Mouse (Mus musculus): ENCODE results near the gene Tcf7l1. TPM values are rescaled to one million over a fixed set of nuclear protein-coding genes. Genes with fewer than 3 reads are reported as not detected.

Tcf7l1 gene
- polyA plus RNA-seq, 1 experiment from 2014 or later = 20.6 TPM

GRCm38 (mm10) chr6:72813456-72813855 is 24.4 kb upstream of the Tcf7l1 start:
- H3K9me3 ChIP-seq (replicated peaks; ENCODE audit: control insufficient read depth, low read length) = no peaks in the 10 kb centered on the region
- no peaks in the 10 kb centered on the region for H3K36me3 ChIP-seq (ENCODE audit: control insufficient read depth, insufficient read depth, low read length)
- no peak overlapping the region for H3K4me2 ChIP-seq (ENCODE audit: low read depth, low read length)
- WGBS = 61% methylated on average over 9 of the region's 9 CpGs
- no peak overlapping the region for H3K9ac ChIP-seq (ENCODE audit: low read length)
- H3K4me3 ChIP-seq (replicated peaks; ENCODE audit: low read length) = no peak overlapping the region
- H3K27me3 ChIP-seq (ENCODE audit: control insufficient read depth, insufficient read depth, low read length) = no peaks in the 10 kb centered on the region
- H3K4me1 ChIP-seq (ENCODE audit: control insufficient read depth, insufficient read depth, low read length) = no peaks in the 10 kb centered on the region
- ATAC-seq (ENCODE audit: insufficient read depth, low FRiP score) = no peak
- no peak overlapping the region for H3K27ac ChIP-seq (ENCODE audit: low read length)

DNA sequence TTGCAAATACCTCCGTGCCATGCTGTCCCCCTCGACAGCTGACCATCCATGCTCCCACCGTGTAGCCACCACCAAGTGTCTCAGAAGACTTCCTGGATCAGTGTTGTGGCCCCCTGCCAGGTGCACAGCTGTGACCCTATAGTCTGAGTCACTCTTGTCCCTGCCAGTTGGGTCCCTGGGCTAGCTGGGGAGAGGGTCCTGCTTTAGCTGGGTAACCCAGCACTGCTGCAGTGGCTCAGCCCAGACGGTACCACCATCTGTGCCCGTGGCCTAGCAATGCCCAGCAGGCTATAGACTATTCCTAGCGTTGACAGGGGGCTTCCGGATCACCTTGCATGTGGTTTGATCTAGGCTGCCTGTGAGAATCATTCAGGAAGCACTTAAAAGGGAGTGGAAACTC is 21.2 kb upstream of the Tcf7l1 start:
- Histone ChIP-seq H3K4me2 (ENCODE audit: low read depth, low read length) (no peak overlapping the region), H3K4me1 (ENCODE audit: control insufficient read depth, insufficient read depth, low read length) (no peaks in the 10 kb centered on the region; the same call in 1 of the 2 replicates), H3K27ac (ENCODE audit: low read length) (no peak overlapping the region), H3K27me3 (ENCODE audit: control insufficient read depth, insufficient read depth, low read length) (no peaks in the 10 kb centered on the region), H3K9me3 (replicated peaks; ENCODE audit: control insufficient read depth, low read length) (no peaks in the 10 kb centered on the region), H3K9ac (ENCODE audit: low read length) (no peak overlapping the region), H3K4me3 (replicated peaks; ENCODE audit: low read length) (no peak overlapping the region), H3K36me3 (ENCODE audit: control insufficient read depth, insufficient read depth, low read length) (no peaks in the 10 kb centered on the region)
- WGBS = 68% methylated on average over 7 of the region's 7 CpGs
- ATAC-seq (ENCODE audit: insufficient read depth, low FRiP score) = no peak

DNA sequence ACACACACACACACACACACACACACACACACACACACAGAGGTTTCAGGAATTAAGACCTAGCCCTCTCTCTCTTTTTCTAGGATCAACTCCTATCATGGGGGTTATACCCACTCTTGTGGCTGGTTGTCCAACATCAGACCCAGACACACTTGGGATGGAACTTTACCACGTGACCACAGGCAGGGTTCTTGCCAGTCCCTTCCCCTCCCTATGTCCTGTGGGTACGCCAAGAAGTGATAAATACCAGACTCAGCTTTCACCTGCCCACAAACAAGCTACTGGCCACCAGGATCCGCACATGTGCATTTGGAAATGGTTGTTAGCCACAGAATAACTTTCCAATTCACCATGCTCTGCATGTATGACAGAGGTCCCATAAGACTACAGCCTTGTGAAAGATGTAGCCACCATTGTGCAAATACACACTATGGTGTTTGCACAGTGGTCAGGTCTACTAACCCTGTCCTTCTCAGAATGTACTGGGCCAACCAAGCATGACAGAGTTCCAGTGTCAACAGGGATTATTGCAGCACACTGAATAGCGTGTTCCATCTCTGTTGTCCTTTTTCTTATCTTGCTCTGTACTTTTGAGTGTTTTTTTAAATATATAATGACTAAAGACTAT is 20.6 kb upstream of the Tcf7l1 start:
- 63% methylated on average over 4 of the region's 4 CpGs for WGBS
- Histone ChIP-seq H3K4me2 (ENCODE audit: low read depth, low read length) (no peak overlapping the region), H3K4me1 (ENCODE audit: control insufficient read depth, insufficient read depth, low read length) (no peaks in the 10 kb centered on the region; the same call in 1 of the 2 replicates), H3K9ac (ENCODE audit: low read length) (no peak overlapping the region), H3K27me3 (ENCODE audit: control insufficient read depth, insufficient read depth, low read length) (no peaks in the 10 kb centered on the region), H3K36me3 (ENCODE audit: control insufficient read depth, insufficient read depth, low read length) (no peaks in the 10 kb centered on the region), H3K4me3 (replicated peaks; ENCODE audit: low read length) (no peak overlapping the region), H3K27ac (ENCODE audit: low read length) (no peak overlapping the region), H3K9me3 (replicated peaks; ENCODE audit: control insufficient read depth, low read length) (no peaks in the 10 kb centered on the region)
- ATAC-seq (ENCODE audit: insufficient read depth, low FRiP score) = no peak

DNA sequence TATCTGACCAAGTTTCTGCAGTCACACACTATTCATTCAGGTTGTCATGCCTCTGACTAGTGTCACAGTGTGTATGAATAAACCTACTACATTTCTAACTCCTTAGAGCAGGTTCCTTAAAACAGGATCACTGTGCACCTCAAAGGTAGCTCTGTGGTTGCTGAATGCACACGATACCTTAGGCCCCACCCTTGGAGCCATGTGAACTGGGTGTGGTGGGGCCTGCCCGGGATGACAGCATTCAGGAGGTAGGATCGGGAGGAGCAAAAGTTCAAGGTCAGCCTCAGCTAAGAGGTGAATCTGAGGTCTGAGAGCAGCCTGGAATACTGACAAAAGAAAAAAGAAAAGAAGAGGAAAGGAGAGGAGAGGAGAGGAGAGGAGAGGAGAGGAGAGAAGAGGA is 19.3 kb upstream of the Tcf7l1 start:
- Histone ChIP-seq H3K4me3 (replicated peaks; ENCODE audit: low read length) (no peak overlapping the region), H3K4me1 (ENCODE audit: control insufficient read depth, insufficient read depth, low read length) (no peaks in the 10 kb centered on the region; the same call in 1 of the 2 replicates), H3K9me3 (replicated peaks; ENCODE audit: control insufficient read depth, low read length) (no peaks in the 10 kb centered on the region), H3K36me3 (ENCODE audit: control insufficient read depth, insufficient read depth, low read length) (no peaks in the 10 kb centered on the region), H3K27ac (ENCODE audit: low read length) (no peak overlapping the region), H3K27me3 (ENCODE audit: control insufficient read depth, insufficient read depth, low read length) (no peaks in the 10 kb centered on the region), H3K4me2 (ENCODE audit: low read depth, low read length) (no peak overlapping the region), H3K9ac (ENCODE audit: low read length) (no peak overlapping the region)
- WGBS = 37% methylated on average over 3 of the region's 3 CpGs
- ATAC-seq (ENCODE audit: insufficient read depth, low FRiP score) = no peak

DNA sequence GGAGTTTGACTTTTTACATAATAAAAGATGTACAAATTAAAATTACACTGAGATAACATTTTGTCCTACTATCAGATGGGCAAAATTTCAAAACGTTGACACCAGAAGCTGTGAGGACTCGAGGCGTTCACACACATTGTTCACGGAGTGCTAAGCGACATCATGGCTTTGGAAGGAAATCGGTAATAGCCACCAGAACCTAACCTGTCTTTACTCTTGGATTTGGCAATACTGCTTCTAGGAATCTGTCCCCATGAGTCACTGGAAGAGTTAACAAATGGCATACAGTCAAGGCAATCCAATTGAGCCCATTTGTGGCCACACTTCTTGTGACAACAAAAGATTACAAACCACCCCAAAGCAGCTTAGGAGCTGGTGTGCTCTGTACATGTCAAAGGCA is 14.6 kb upstream of the Tcf7l1 start:
- Histone ChIP-seq H3K4me1 (ENCODE audit: control insufficient read depth, insufficient read depth, low read length) (no peaks in the 10 kb centered on the region; the same call in 1 of the 2 replicates), H3K27ac (ENCODE audit: low read length) (no peak overlapping the region), H3K36me3 (ENCODE audit: control insufficient read depth, insufficient read depth, low read length) (no peaks in the 10 kb centered on the region), H3K4me2 (ENCODE audit: low read depth, low read length) (no peak overlapping the region), H3K4me3 (replicated peaks; ENCODE audit: low read length) (no peak overlapping the region), H3K27me3 (ENCODE audit: control insufficient read depth, insufficient read depth, low read length) (no peaks in the 10 kb centered on the region), H3K9ac (ENCODE audit: low read length) (no peak overlapping the region), H3K9me3 (replicated peaks; ENCODE audit: control insufficient read depth, low read length) (no peaks in the 10 kb centered on the region)
- ATAC-seq (ENCODE audit: insufficient read depth, low FRiP score) = no peak
- 57% methylated on average over 6 of the region's 6 CpGs for WGBS

- Histone ChIP-seq H3K4me1 (ENCODE audit: control insufficient read depth, insufficient read depth, low read length) (no peaks in the 10 kb centered on the region), H3K4me2 (ENCODE audit: low read depth, low read length) (no peak overlapping the region), H3K4me3 (replicated peaks; ENCODE audit: low read length) (no peak overlapping the region), H3K27me3 (ENCODE audit: control insufficient read depth, insufficient read depth, low read length) (no peaks in the 10 kb centered on the region), H3K27ac (ENCODE audit: low read length) (no peak overlapping the region), H3K9me3 (replicated peaks; ENCODE audit: control insufficient read depth, low read length) (no peaks in the 10 kb centered on the region), H3K9ac (ENCODE audit: low read length) (no peak overlapping the region), H3K36me3 (ENCODE audit: control insufficient read depth, insufficient read depth, low read length) (no peaks in the 10 kb centered on the region)
- ATAC-seq (ENCODE audit: insufficient read depth, low FRiP score) = no peak
- 92% methylated on average over 6 of the region's 6 CpGs for WGBS
These were observed 13.1 kb upstream of the Tcf7l1 start for GRCm38 (mm10) chr6:72802119-72802518.

DNA sequence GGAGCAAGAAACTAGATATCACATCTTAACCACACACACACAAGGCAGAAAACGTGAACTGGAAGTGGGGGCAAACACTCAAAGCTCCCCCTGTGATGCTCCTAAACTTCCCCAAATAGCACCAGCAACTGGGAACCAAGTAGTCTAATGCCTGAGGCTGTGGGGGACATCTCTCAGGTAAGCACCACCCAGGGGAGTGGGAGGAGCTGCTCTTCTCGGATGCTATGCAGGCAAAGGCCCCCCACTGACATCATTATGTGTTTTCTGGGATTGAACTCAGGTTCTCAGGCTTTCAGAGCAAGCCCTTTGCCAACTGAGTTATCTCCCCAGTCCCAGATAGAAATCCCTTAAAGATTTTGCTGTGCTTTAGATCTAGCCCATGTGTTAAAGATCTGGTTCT is 11.6 kb upstream of the Tcf7l1 start:
- ATAC-seq (ENCODE audit: insufficient read depth, low FRiP score) = no peak
- H3K9me3 ChIP-seq (replicated peaks; ENCODE audit: control insufficient read depth, low read length) = no peaks in the 10 kb centered on the region
- no peak overlapping the region for H3K9ac ChIP-seq (ENCODE audit: low read length)
- WGBS = 43% methylated on average over 2 of the region's 2 CpGs
- no peak overlapping the region for H3K4me3 ChIP-seq (replicated peaks; ENCODE audit: low read length)
- H3K4me1 ChIP-seq (ENCODE audit: control insufficient read depth, insufficient read depth, low read length) = no peaks in the 10 kb centered on the region
- H3K36me3 ChIP-seq (ENCODE audit: control insufficient read depth, insufficient read depth, low read length) = no peaks in the 10 kb centered on the region
- no peak overlapping the region for H3K27ac ChIP-seq (ENCODE audit: low read length)
- H3K27me3 ChIP-seq (ENCODE audit: control insufficient read depth, insufficient read depth, low read length) = no peaks in the 10 kb centered on the region
- H3K4me2 ChIP-seq (ENCODE audit: low read depth, low read length) = no peak overlapping the region

DNA sequence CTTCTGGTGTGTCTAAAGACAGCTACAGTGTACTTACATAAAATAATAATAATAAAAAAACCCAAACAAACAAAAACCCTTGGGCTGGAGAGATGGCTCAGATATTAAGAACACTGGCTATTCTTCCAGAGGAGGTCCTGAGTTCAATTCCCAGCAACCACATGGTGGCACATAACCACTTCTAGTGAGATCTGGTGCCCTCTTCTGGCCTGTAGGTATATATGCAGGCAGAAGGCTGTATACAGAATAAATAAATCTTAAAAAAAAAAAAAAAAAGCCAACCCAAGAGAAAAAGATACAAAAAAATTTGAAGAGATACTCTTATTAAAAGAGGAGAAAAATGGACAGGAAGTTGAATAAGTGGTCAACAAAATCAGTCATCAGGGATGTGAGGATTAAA is 8.7 kb upstream of the Tcf7l1 start:
- Histone ChIP-seq H3K9me3 (replicated peaks; ENCODE audit: control insufficient read depth, low read length) (no peaks in the 10 kb centered on the region), H3K4me3 (replicated peaks; ENCODE audit: low read length) (no peak overlapping the region), H3K27ac (ENCODE audit: low read length) (no peak overlapping the region), H3K9ac (ENCODE audit: low read length) (no peak overlapping the region), H3K36me3 (ENCODE audit: control insufficient read depth, insufficient read depth, low read length) (no peaks in the 10 kb centered on the region), H3K27me3 (ENCODE audit: control insufficient read depth, insufficient read depth, low read length) (no peaks in the 10 kb centered on the region), H3K4me2 (ENCODE audit: low read depth, low read length) (no peak overlapping the region), H3K4me1 (ENCODE audit: control insufficient read depth, insufficient read depth, low read length) (no peaks in the 10 kb centered on the region)
- ATAC-seq (ENCODE audit: insufficient read depth, low FRiP score) = no peak

DNA sequence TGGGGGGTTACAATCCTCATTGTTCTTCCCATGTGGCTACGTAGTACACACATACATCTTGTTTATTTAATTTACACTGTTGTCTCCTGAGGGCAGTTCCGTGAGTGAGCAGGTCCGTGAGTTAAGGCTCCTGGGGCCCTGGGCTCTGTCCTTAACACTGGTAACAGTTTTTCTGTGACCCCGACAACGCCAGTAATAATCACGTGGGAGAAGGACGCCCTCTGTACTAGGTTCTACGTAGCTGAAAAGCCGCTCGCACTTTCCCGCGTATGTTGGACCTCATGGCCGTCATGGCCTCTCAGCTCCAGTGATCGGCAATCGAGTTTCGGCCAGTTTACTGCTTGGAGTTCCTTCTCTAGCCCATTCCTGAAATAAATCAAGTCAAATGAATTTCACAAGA is 6.4 kb upstream of the Tcf7l1 start:
- Histone ChIP-seq H3K4me1 (ENCODE audit: control insufficient read depth, insufficient read depth, low read length) (no peaks in the 10 kb centered on the region), H3K9me3 (replicated peaks; ENCODE audit: control insufficient read depth, low read length) (no peaks in the 10 kb centered on the region), H3K27ac (ENCODE audit: low read length) (peak overlapping the region; percentile 56), H3K36me3 (ENCODE audit: control insufficient read depth, insufficient read depth, low read length) (no peaks in the 10 kb centered on the region), H3K4me2 (ENCODE audit: low read depth, low read length) (no peak overlapping the region; the same call in 1 of the 2 replicates), H3K9ac (ENCODE audit: low read length) (no peak overlapping the region; the same call in 1 of the 2 replicates), H3K27me3 (ENCODE audit: control insufficient read depth, insufficient read depth, low read length) (no peaks in the 10 kb centered on the region), H3K4me3 (replicated peaks; ENCODE audit: low read length) (no peak overlapping the region)
- ATAC-seq (ENCODE audit: insufficient read depth, low FRiP score) = no peak
- WGBS = 47% methylated on average over 16 of the region's 16 CpGs

Measured in stomach, embryonic 16.5 days (tissue).